Mouse (Mus musculus): ENCODE results near the gene Mid1.
"Not testable (repeated sequence)": the region's sequence is repeated elsewhere in the genome, so short reads cannot be mapped to it uniquely, and the experiment has no call there.

The Mid1 gene

GRCm38 (mm10) chrX:169883536-169884272, 198.7 kb downstream of the Mid1 start:
- CTCF ChIA-PET: no interaction called here

- CTCF ChIA-PET: no interaction called here
Observed at GRCm38 (mm10) chrX:169890541-169890940, 205.5 kb downstream of the Mid1 start.

GRCm38 (mm10) chrX:169892100-169892499, 207.1 kb downstream of the Mid1 start:
- CTCF ChIA-PET: no interaction called here

- CTCF ChIA-PET: no interaction called here
Observed at GRCm38 (mm10) chrX:169892631-169893030, 207.6 kb downstream of the Mid1 start.

- CTCF ChIA-PET: no interaction called here
Observed at GRCm38 (mm10) chrX:169899227-169899950, 214.4 kb downstream of the Mid1 start.

GRCm38 (mm10) chrX:169902860-169903259, 217.9 kb downstream of the Mid1 start:
- CTCF ChIA-PET: no interaction called here

- CTCF ChIA-PET: no interaction called here
Observed at GRCm38 (mm10) chrX:169903656-169904055, 218.7 kb downstream of the Mid1 start.

- CTCF ChIA-PET: no interaction called here
Observed at GRCm38 (mm10) chrX:169906054-169906508, 221.1 kb downstream of the Mid1 start.

- CTCF ChIA-PET: interaction anchor here (0.5 kb wide), 1 partner anchor 15 kb away, joined by 3 read pairs; no protein-coding TSS in a partner anchor
Observed at GRCm38 (mm10) chrX:169909898-169910297, 224.9 kb downstream of the Mid1 start.

- CTCF ChIA-PET: interaction anchor here (0.5 kb wide), 1 partner anchor 29 kb away, joined by 10 read pairs; no protein-coding TSS in a partner anchor
Observed at GRCm38 (mm10) chrX:169915738-169916137, 230.7 kb downstream of the Mid1 start.

- CTCF ChIA-PET: interaction anchor here (0.7 kb wide), 1 partner anchor 11 kb away, joined by 3 read pairs; no protein-coding TSS in a partner anchor
Observed at GRCm38 (mm10) chrX:169922541-169922940, 237.5 kb downstream of the Mid1 start.

GRCm38 (mm10) chrX:169923417-169923816, 238.4 kb downstream of the Mid1 start:
- CTCF ChIA-PET: no interaction called here

- CTCF ChIA-PET: no interaction called here
Observed at GRCm38 (mm10) chrX:169925600-169925999, 240.6 kb downstream of the Mid1 start.

- CTCF ChIA-PET: no interaction called here
Observed at GRCm38 (mm10) chrX:169927110-169927817, 242.3 kb downstream of the Mid1 start.

GRCm38 (mm10) chrX:169930868-169931267, 245.9 kb downstream of the Mid1 start:
- CTCF ChIA-PET: interaction anchor here (0.6 kb wide), 1 partner anchor 246 kb away, joined by 3 read pairs; the partner anchor contains the start of gene Mid1

GRCm38 (mm10) chrX:169933228-169933627, 248.2 kb downstream of the Mid1 start:
- CTCF ChIA-PET: no interaction called here

- CTCF ChIA-PET: no interaction called here
Observed at GRCm38 (mm10) chrX:169937119-169937719, 252.2 kb downstream of the Mid1 start.

- CTCF ChIA-PET: no interaction called here
Observed at GRCm38 (mm10) chrX:169940531-169940930, 255.5 kb downstream of the Mid1 start.

GRCm38 (mm10) chrX:169950596-169950995, 265.6 kb downstream of the Mid1 start:
- CTCF ChIA-PET: no interaction called here

- CTCF ChIA-PET: no interaction called here
Observed at GRCm38 (mm10) chrX:169969337-169969736, 284.3 kb downstream of the Mid1 start.

- CTCF ChIA-PET: not testable (repeated sequence)
Observed at GRCm38 (mm10) chrX:169969765-169970164, 284.8 kb downstream of the Mid1 start.

GRCm38 (mm10) chrX:169970546-169970945, 285.5 kb downstream of the Mid1 start:
- CTCF ChIA-PET: not testable (repeated sequence)

All from spleen, embryonic (tissue).